Mouse (Mus musculus) gastrocnemius, adult 2 months (tissue): ENCODE measurements around the gene Apbb2. TPM values are rescaled to one million over a fixed set of nuclear protein-coding genes. Genes with fewer than 3 reads are reported as not detected.

Experiments
- DNase-seq: peaks from one replicate; pipeline ENCODE4 v3.0.0; 2022
- H3K27ac ChIP-seq: fragments of 200-600 bp; 2 replicates; pipeline ENCODE4 v1.8.1; 2022; ENCODE audit warnings: mild to moderate bottlenecking
- H3K4me3 ChIP-seq: fragments of 200-600 bp; 2 replicates; pipeline ENCODE4 v1.8.1; 2022; ENCODE audit warnings: mild to moderate bottlenecking, moderate library complexity
- CTCF ChIP-seq: fragments of 200-600 bp; IDR thresholded peaks from 2 replicates; pipeline ENCODE4 v1.8.1; 2022; ENCODE audit warnings: antibody characterized with exemption, mild to moderate bottlenecking, moderate library complexity
- intact Hi-C: fragments of 180-260 bp; cut with DNase I; formaldehyde crosslinking; loops from one replicate; pipeline ENCODE4 v1.15.1; 2025
- total RNA-seq, 2 experiments: library from RNA; stranded (reverse); gene quantifications; 2 replicates each; pipeline ENCODE4 v1.2.3; 2021

Apbb2 gene
- total RNA-seq, 2 experiments from 2014 or later: 35.9 to 43.2 TPM

- peak; percentile 66 for DNase-seq
- intact Hi-C loops: loop anchor here (10.0 kb wide), 1 partner anchor 629 kb away; no protein-coding TSS in a partner anchor
- Histone ChIP-seq H3K4me3 (no peak overlapping the region), H3K27ac (peak overlapping the region; percentile 66)
- TF ChIP-seq CTCF: peak; percentile 86
Measured at GRCm38 (mm10) chr5:66385636-66386035, 232.9 kb downstream of the Apbb2 start.

DNA sequence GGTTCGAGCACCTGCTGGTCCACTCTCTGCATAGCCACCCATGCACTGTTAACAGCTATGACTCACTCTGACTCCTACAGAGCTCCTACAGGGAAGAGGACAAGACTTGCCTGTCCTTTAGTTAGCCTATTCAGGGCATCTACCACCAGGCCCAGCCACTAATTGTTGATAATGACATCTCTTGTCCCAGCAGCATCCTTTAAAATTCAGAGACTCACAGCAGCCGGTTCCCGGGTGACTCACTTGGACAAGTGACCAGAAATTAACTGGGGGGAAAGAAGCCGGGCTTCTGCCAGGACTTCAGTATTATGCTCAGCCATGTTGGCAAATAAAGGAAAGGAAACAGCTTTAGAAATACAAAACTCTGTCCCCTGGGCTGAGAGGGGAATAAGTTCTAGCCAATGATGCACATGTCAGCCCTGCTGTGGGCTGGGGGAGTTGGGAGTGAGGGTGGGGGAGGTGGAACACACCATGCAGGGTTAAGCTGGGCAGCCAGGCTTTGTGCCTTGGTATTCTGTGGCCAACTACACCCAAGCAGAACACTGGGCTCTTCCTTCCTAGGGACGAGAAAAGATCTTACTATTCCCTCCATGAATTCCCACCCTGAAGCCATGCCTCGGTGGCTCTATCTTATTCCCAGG is 233.7 kb downstream of the Apbb2 start:
- TF ChIP-seq CTCF: no peak
- intact Hi-C loops: loop anchor here (10.0 kb wide), 1 partner anchor 630 kb away; no protein-coding TSS in a partner anchor
- no peak overlapping the region for H3K4me3 ChIP-seq
- DNase-seq: no peak
- peak overlapping the region; percentile 66 for H3K27ac ChIP-seq

- intact Hi-C loops: loop anchor here (10.0 kb wide), 1 partner anchor 631 kb away; no protein-coding TSS in a partner anchor
- H3K27ac ChIP-seq: no peak overlapping the region
- no peak for TF ChIP-seq CTCF
- DNase-seq: no peak
- H3K4me3 ChIP-seq: no peak overlapping the region
Measured at GRCm38 (mm10) chr5:66384114-66384513, 234.5 kb downstream of the Apbb2 start.

DNA sequence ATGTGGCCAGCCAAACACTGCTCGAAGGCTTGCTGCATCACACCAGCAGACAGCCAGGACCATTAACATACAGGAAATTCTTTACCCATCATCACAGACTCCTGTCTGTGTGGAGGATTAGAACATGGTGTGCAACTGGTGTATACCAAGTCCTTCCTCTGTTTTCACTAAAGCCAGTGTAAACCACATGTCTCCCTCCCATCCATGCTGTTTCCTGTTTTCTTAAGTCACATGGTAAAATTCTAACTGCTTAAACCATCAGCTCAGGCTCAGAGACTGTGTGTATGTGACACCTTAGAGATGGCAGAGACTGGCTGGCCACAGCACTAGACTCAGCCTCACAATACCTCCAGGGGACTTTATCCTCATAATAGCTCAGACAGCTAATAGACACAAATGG is 236.5 kb downstream of the Apbb2 start:
- no peak for TF ChIP-seq CTCF
- intact Hi-C loops: loop anchor here (10.0 kb wide), 1 partner anchor 633 kb away; no protein-coding TSS in a partner anchor
- DNase-seq: no peak
- no peak overlapping the region for H3K27ac ChIP-seq
- no peak overlapping the region for H3K4me3 ChIP-seq

DNA sequence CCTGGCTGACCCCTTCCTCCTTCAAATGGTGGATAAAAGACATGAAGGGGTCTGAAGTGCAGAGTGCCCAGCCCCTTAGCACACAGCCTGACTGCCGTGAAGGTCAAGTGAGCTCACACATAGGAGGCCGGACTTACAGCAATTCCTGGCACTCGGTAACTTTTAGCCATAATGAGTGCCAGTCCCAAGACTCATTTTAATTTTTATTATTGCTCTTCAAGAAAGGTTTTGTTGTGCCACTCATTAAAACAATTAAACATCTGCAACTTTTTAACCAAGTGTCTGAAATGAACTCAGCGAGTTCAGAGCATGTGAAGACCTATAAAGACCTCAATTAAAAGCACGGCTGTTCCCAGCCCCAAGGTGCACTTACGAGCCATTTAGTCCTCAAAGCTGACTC is 239.6 kb downstream of the Apbb2 start:
- TF ChIP-seq CTCF: no peak
- intact Hi-C loops: no loop called here
- no peak overlapping the region for H3K27ac ChIP-seq
- no peak overlapping the region for H3K4me3 ChIP-seq
- no peak for DNase-seq

DNA sequence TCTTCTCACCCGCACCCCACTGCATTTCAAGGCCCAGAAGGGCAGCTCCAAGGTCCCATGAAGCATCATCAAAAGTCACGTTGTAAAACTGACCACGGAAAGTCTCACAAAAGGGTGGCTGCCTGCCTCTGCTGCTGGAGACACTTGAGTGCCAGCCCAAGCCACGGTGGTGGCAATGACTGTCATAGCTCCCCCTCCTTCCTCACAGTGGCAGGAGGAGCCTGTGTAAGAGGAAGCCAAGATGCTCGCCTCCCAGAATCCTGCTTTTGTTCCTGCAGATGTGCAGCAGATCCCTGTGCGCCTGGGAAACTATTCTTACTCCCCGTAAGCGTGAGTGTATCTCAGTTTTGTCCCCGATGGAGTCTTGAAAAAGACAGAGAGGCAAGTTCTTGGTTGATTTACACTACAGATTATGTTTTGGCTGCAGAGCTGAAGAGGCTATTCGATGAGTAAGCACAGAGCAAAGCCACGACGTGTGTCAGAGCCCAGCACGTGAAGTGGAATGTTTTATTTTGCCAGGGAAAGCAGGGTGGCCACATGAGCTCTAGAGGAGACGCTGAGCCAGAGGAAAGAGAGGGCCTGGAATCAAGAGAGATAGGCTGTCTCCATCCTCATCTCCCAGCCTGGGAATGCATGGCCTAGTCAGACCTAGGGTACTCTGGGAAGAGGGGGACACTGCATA is 241.9 kb downstream of the Apbb2 start:
- Histone ChIP-seq H3K27ac (0 out of 2 replicates have a peak overlapping the region, but pooled peaks have one; percentile 24), H3K4me3 (no peak overlapping the region)
- intact Hi-C loops: no loop called here
- TF ChIP-seq CTCF: no peak
- DNase-seq: no peak

DNA sequence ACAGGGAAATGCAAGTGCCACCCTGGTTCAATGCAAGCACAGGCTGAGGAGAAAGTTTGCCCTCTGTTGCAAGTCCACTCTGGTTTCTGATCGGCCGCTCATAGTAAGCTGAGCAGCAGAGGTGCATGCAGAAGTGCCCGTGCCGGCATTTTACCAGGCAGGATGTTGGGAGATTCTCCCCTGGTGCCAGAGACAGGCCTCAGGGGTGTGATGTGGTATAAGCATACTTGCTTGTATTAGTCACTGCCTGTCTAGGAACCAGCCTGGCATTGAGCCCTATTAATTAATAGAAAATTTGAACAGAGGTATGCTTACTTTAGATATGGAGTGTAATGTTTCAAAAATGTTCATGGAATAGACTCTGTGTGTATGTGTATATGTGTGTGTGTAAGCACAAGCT is 244.2 kb downstream of the Apbb2 start:
- Histone ChIP-seq H3K27ac (no peak overlapping the region), H3K4me3 (no peak overlapping the region)
- TF ChIP-seq CTCF: no peak
- intact Hi-C loops: no loop called here
- no peak for DNase-seq

- no peak for TF ChIP-seq CTCF
- DNase-seq: no peak
- intact Hi-C loops: no loop called here
- Histone ChIP-seq H3K4me3 (no peak overlapping the region), H3K27ac (no peak overlapping the region)
Measured at GRCm38 (mm10) chr5:66373515-66374164, 244.9 kb downstream of the Apbb2 start.

DNA sequence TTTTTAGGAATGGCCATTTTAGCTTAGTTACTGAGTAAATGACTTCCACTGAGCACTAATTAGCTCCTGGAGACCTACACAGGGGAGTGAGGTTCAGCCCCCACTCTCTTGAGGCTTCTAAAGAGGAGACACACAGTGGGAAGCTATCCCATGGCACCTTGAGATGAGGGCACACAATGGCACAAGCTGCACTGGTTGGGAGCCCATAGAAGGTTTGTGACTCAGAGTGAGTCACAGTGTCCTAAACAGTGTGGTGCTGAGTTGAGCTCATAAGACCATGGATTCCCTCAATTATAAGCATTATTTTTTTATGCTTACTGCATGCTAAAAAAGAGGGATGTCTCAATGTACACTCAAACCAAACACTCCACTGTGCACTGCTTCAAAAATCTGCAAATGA is 247.5 kb downstream of the Apbb2 start:
- DNase-seq: no peak
- Histone ChIP-seq H3K4me3 (no peak overlapping the region), H3K27ac (no peak overlapping the region)
- intact Hi-C loops: no loop called here
- TF ChIP-seq CTCF: no peak

DNA sequence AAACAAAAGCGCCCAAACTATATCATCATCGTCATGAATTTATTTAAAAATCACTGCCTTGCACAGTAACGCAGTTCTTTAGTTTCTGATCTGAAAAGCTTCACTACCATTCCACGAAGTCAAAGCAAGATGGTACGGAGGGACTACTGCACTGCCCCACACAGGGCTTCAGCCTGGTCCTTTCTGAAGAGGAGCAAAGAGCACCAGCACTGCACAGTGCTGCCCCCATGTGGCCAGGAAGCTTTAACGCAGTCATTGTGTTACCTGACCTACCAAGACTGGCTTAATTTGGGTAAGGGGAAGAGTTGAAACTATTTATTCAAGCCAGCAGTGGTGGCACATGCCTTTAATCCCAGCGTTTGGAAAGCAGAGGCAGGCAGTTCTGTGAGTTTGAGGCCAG is 249.6 kb downstream of the Apbb2 start:
- Histone ChIP-seq H3K4me3 (no peak overlapping the region), H3K27ac (no peak overlapping the region)
- peak; percentile 97 for TF ChIP-seq CTCF
- DNase-seq: peak; percentile 68
- intact Hi-C loops: loop anchor here (1.0 to 5.0 kb wide), 2 partner anchors 47 to 88 kb away; no protein-coding TSS in a partner anchor

DNA sequence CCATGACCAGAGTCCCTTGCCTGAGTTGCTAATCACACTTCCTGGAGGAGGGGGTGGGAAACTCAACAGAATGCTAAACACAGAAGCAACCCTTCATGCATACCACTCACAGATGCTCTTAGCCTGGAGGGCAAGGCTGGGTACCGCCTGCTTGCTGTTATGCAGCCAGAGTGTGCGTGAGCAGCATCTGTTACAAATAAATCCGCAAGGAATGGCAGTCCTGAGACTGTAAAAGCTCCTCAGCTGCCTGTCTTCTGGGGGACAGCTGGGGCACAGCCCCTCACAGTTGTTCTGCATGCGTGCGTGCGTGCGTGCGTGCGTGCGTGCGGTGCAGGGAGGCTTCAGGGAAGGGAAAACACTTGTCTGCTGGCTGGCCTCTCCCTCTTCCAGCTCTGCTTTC is 250.9 kb downstream of the Apbb2 start:
- H3K27ac ChIP-seq: no peak overlapping the region
- no peak overlapping the region for H3K4me3 ChIP-seq
- intact Hi-C loops: loop anchor here (5.0 kb wide), 1 partner anchor 45 kb away; no protein-coding TSS in a partner anchor
- DNase-seq: no peak
- TF ChIP-seq CTCF: no peak

DNA sequence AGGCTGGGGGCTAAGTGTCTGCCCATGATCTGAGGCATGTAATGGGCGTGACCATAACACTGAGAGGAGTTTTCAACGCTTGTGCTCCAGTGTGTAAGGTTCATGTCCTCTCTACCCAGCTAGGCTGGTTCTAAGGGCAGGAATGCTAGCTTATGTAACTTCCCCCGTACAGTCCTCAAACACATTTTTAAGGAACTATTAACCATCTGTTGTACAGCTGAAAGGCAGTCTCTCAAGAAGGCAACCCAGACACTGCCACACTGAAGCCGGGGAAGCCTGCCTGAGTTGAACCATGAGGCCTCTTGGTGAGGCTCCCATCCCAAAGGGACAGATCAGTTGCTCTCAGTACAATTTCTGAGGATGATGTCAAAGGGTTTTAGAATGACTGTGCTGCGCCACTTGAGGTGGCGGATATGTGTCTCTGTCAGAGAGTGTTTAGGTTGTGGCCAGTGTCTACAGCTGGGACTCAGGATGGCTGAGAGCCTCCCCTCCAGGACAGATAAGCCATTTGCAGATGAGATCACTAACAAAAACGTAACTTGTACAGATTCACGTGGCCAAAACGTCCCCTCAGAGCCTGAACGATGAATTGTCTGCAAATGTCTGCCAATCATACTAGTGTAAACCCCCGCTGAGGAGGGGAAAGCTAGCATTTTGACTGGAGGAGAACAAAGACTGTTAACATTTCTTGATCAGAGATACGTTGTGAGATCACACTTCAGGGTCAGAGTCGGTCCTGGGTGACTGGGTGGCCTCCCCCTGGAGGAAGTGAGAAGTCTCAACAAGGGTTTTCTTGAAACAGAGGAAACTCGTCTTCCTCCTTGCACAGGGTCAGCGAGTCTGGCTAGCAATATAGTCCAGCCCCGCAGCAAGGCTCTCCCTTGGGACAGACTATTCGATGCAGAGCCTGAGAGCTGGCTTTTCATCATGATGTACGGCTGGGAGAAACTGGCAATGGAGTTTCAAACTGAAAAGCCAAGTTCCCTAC is 255.0 kb downstream of the Apbb2 start:
- Histone ChIP-seq H3K4me3 (no peak overlapping the region), H3K27ac (no peak overlapping the region)
- DNase-seq: no peak
- no peak for TF ChIP-seq CTCF
- intact Hi-C loops: no loop called here
